Mouse (Mus musculus) embryonic facial prominence, embryonic 12.5 days (tissue): ENCODE measurements around the gene Lbh. TPM values are rescaled to one million over a fixed set of nuclear protein-coding genes. Genes with fewer than 3 reads are reported as not detected.

Source experiments
- ATAC-seq: fragments of 200-750 bp; cut with Nextera tagmentation; 2 replicates; pipeline ENCODE4 v1.8.0; 2017; ENCODE audit not compliant: insufficient number of reproducible peaks, insufficient read depth, low FRiP score, low TSS enrichment
- H3K27ac ChIP-seq: fragments of 300-500 bp; sonication (generic); 2 replicates; pipeline ENCODE4 v1.5.1; 2016; ENCODE audit warnings: mild to moderate bottlenecking
- H3K27me3 ChIP-seq: fragments of 300-500 bp; sonication (generic); 2 replicates; pipeline ENCODE4 v1.6.1; 2016; ENCODE audit warnings: mild to moderate bottlenecking, moderate library complexity
- H3K36me3 ChIP-seq: fragments of 300-500 bp; sonication (generic); 2 replicates; pipeline ENCODE4 v1.6.1; 2016; ENCODE audit warnings: mild to moderate bottlenecking
- H3K4me1 ChIP-seq: fragments of 300-500 bp; sonication (generic); 2 replicates; pipeline ENCODE4 v1.6.1; 2016
- H3K4me2 ChIP-seq: fragments of 300-500 bp; sonication (generic); replicated peaks from 2 replicates; pipeline ENCODE4 v1.6.1; 2016; ENCODE audit warnings: mild to moderate bottlenecking, moderate library complexity
- H3K4me3 ChIP-seq: fragments of 300-500 bp; sonication (generic); 2 replicates; pipeline ENCODE4 v1.5.1; 2016; ENCODE audit warnings: mild to moderate bottlenecking
- H3K9ac ChIP-seq: fragments of 300-500 bp; sonication (generic); 2 replicates; pipeline ENCODE4 v1.6.1; 2016; ENCODE audit warnings: mild to moderate bottlenecking, moderate library complexity
- H3K9me3 ChIP-seq: fragments of 300-500 bp; sonication (generic); 2 replicates; pipeline ENCODE4 v1.6.1; 2016; ENCODE audit warnings: mild to moderate bottlenecking, moderate library complexity
- WGBS: fragments of 180-500 bp; shearing (Covaris S2); methylation state at CpG from one replicate; pipeline ENCODE4 v1.1.7; 2016; 5-methylcytosine and 5-hydroxymethylcytosine counted together
- polyA plus RNA-seq: library from polyadenylated mRNA; unstranded; fragments of >200 nt; fragmentation: Nextera tagmentation; extraction: Ambion mirVana; gene quantifications from 2 replicates; pipeline ENCODE4 v1.2.1, GENCODE M21; 2016

The Lbh gene
- polyA plus RNA-seq, 1 experiment from 2014 or later = 2.1 TPM

DNA sequence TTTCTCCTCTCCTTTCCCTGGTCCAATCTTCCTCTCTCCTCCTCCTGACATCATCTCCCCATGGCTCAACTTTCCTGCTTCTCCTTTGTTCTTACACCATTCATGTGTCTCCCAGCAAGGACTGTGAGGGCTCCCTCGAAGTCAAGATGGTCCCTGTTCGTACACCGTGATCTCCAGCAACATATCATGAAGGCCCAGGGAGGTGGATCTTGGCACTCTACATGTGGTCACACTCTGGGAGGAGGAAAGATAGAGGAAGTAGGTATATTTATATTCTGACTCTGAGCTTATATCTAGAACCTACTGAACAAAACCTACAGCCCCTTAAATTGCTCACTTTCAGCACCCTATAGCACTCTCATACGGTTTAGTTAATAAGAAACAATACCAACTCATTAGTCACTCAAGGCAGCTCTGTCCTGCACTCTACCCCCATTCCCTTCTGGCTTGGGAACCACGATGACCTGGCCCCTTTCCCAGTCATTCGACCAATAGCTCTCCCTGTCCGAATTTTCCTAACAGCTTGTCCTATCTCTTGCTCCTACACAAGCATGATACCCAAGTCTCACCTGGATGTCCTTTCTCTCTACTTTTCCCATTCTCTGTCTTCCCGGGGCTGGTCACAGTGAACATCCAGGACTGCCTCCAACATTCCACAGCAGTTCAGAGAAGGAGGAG, 44.0 kb downstream of the Lbh start:
- no peak overlapping the region for H3K9ac ChIP-seq
- H3K4me2 ChIP-seq = no peak overlapping the region
- no peak overlapping the region for H3K27ac ChIP-seq
- ATAC-seq = no peak
- peaks cover 18% of the 10 kb centered on the region for H3K4me1 ChIP-seq
- H3K4me3 ChIP-seq = no peak overlapping the region
- WGBS = 89% methylated on average over 8 of the region's 8 CpGs
- no peaks in the 10 kb centered on the region for H3K27me3 ChIP-seq
- no peaks in the 10 kb centered on the region for H3K9me3 ChIP-seq
- no peaks in the 10 kb centered on the region for H3K36me3 ChIP-seq

DNA sequence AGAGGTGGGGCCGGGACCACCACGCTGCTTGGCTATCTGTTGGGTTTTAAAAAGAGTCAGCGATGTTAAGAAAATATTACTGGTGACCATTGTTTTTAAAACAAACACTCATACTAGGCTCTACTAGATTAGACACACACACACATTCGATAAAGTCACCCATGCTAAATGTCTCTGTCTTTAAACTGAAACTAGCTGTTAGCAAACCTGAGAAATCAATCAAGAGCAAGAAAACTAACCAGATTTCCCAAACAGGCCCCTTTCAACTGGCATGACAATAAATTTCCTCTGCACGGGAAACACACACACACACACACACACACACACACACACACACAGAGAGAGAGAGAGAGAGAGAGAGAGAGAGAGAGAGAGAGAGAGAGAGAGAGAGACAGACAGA, 47.6 kb downstream of the Lbh start:
- Histone ChIP-seq H3K27ac (0 out of 2 replicates have a peak overlapping the region, but pooled peaks have one; percentile 54), H3K9me3 (no peaks in the 10 kb centered on the region), H3K27me3 (no peaks in the 10 kb centered on the region), H3K4me2 (no peak overlapping the region), H3K4me3 (no peak overlapping the region), H3K9ac (no peak overlapping the region), H3K4me1 (peaks cover 21% of the 10 kb centered on the region), H3K36me3 (no peaks in the 10 kb centered on the region)
- 58% methylated on average over 5 of the region's 5 CpGs for WGBS
- ATAC-seq = no peak

GRCm38 (mm10) chr17:72966091-72966531, 48.0 kb downstream of the Lbh start:
- WGBS = 20% methylated on average over 5 of the region's 5 CpGs
- H3K9ac ChIP-seq = no peak overlapping the region

GRCm38 (mm10) chr17:72966878-72967277, 48.8 kb downstream of the Lbh start:
- Histone ChIP-seq H3K9ac (no peak overlapping the region), H3K4me3 (no peak overlapping the region), H3K4me2 (no peak overlapping the region), H3K27ac (0 out of 2 replicates have a peak overlapping the region, but pooled peaks have one; percentile 41), H3K4me1 (peaks cover 21% of the 10 kb centered on the region), H3K9me3 (no peaks in the 10 kb centered on the region), H3K27me3 (no peaks in the 10 kb centered on the region), H3K36me3 (no peaks in the 10 kb centered on the region)
- 36% methylated on average over 3 of the region's 3 CpGs for WGBS
- ATAC-seq = no peak

More at GRCm38 (mm10) chr17:72966091-72966531, 48.0 kb downstream of the Lbh start:
- no peaks in the 10 kb centered on the region for H3K9me3 ChIP-seq
- H3K27me3 ChIP-seq = no peaks in the 10 kb centered on the region
- peaks cover 21% of the 10 kb centered on the region for H3K4me1 ChIP-seq
- H3K27ac ChIP-seq = 0 out of 2 replicates have a peak overlapping the region, but pooled peaks have one; percentile 54
- no peak overlapping the region for H3K4me2 ChIP-seq
- H3K4me3 ChIP-seq = no peak overlapping the region
- H3K36me3 ChIP-seq = no peaks in the 10 kb centered on the region
- no peak for ATAC-seq

DNA sequence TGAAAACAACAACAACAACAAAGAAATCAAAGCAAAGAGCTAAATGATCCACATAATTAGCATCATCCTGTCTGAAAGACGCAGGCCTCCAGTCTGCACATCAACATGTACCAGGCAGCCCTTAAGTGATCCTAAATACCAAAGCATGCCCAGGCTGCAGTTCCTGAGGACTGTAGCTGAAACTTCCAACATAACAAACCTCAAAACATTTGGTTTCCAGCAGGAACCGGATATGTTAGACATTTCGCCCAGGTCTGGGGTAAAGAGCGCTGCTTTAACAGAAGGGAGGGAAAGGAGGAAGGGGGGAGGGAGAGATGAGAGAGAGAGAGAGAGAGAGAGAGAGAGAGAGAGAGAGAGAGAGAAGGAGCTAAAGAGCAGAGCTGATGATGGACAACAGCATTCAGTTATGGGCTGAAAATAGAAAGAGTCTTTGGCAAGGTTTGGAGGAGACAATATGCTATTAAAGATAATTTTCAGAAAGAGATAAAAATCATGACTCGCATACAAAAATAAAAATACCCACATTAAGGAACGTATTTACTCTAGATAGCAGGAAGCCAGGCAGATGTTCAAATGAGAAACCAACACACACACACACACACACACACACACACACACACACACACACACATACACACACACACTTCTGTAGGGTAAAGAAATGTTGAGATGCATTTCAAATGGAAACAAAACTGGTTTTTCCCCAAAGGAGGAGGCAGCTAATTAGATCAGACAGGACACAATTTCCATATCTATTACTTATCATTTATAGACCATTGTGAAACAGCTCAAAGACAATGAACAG, 49.5 kb downstream of the Lbh start:
- Histone ChIP-seq H3K9ac (no peak overlapping the region), H3K27ac (peak overlapping the region; percentile 32; the same call in 1 of the 2 replicates), H3K27me3 (no peaks in the 10 kb centered on the region), H3K9me3 (no peaks in the 10 kb centered on the region), H3K4me2 (no peak overlapping the region), H3K36me3 (no peaks in the 10 kb centered on the region), H3K4me1 (peaks cover 21% of the 10 kb centered on the region), H3K4me3 (no peak overlapping the region)
- ATAC-seq = no peak
- WGBS = 44% methylated on average over 6 of the region's 6 CpGs

GRCm38 (mm10) chr17:72968666-72969065, 50.6 kb downstream of the Lbh start:
- no peaks in the 10 kb centered on the region for H3K9me3 ChIP-seq
- no peak overlapping the region for H3K27ac ChIP-seq
- no peak for ATAC-seq
- no peak overlapping the region for H3K4me2 ChIP-seq
- H3K4me3 ChIP-seq = no peak overlapping the region
- no peaks in the 10 kb centered on the region for H3K27me3 ChIP-seq
- 76% methylated on average over 4 of the region's 4 CpGs for WGBS
- peaks cover 21% of the 10 kb centered on the region for H3K4me1 ChIP-seq
- H3K36me3 ChIP-seq = no peaks in the 10 kb centered on the region
- no peak overlapping the region for H3K9ac ChIP-seq

- H3K4me1 ChIP-seq = peaks cover 16% of the 10 kb centered on the region
- no peak overlapping the region for H3K4me2 ChIP-seq
- no peak overlapping the region for H3K9ac ChIP-seq
- no peaks in the 10 kb centered on the region for H3K27me3 ChIP-seq
- no peaks in the 10 kb centered on the region for H3K9me3 ChIP-seq
- H3K36me3 ChIP-seq = no peaks in the 10 kb centered on the region
- WGBS = 82% methylated on average over 7 of the region's 7 CpGs
- no peak for ATAC-seq
- no peak overlapping the region for H3K27ac ChIP-seq
- H3K4me3 ChIP-seq = no peak overlapping the region
These were observed 52.6 kb downstream of the Lbh start for GRCm38 (mm10) chr17:72970631-72971161.

DNA sequence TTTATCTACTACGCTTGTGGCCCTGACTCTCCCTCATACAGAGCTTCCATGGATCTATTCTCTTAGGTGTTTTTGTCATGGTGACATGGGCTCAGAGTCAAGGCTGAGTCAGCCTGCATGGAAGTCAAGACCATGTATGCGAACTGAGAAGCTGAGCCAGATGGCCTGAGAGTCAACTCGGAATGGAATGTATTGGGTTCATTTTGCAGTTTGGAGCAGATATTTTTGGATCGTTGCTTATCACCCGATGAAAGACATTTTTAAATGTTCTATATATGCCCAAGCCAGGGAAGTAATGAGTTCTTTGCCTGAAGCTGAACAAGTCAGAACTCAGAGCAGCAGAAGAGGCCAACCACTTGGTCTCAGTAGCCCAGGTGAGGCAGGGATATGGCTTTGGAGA, 54.9 kb downstream of the Lbh start:
- no peaks in the 10 kb centered on the region for H3K27me3 ChIP-seq
- WGBS = 91% methylated on average over 5 of the region's 5 CpGs
- no peak for ATAC-seq
- H3K9me3 ChIP-seq = no peaks in the 10 kb centered on the region
- no peaks in the 10 kb centered on the region for H3K36me3 ChIP-seq
- no peaks in the 10 kb centered on the region for H3K4me1 ChIP-seq
- H3K27ac ChIP-seq = no peak overlapping the region
- H3K4me3 ChIP-seq = no peak overlapping the region
- H3K4me2 ChIP-seq = no peak overlapping the region
- H3K9ac ChIP-seq = no peak overlapping the region

- Histone ChIP-seq H3K4me1 (no peaks in the 10 kb centered on the region), H3K9ac (no peak overlapping the region), H3K36me3 (no peaks in the 10 kb centered on the region), H3K4me2 (no peak overlapping the region), H3K9me3 (no peaks in the 10 kb centered on the region), H3K27ac (no peak overlapping the region), H3K4me3 (no peak overlapping the region), H3K27me3 (no peaks in the 10 kb centered on the region)
- WGBS = 81% methylated on average over 11 of the region's 11 CpGs
- no peak for ATAC-seq
These were observed 58.4 kb downstream of the Lbh start for GRCm38 (mm10) chr17:72976258-72977231.

GRCm38 (mm10) chr17:72977616-72978015, 59.5 kb downstream of the Lbh start:
- Histone ChIP-seq H3K4me3 (no peak overlapping the region), H3K9ac (no peak overlapping the region), H3K27me3 (no peaks in the 10 kb centered on the region), H3K9me3 (no peaks in the 10 kb centered on the region), H3K4me2 (no peak overlapping the region), H3K27ac (no peak overlapping the region), H3K4me1 (no peaks in the 10 kb centered on the region), H3K36me3 (no peaks in the 10 kb centered on the region)
- no peak for ATAC-seq
- WGBS = 71% methylated on average over 1 of the region's 1 CpGs

- H3K9me3 ChIP-seq = no peaks in the 10 kb centered on the region
- 92% methylated on average over 6 of the region's 6 CpGs for WGBS
- H3K4me3 ChIP-seq = no peak overlapping the region
- no peak overlapping the region for H3K4me2 ChIP-seq
- no peaks in the 10 kb centered on the region for H3K4me1 ChIP-seq
- no peaks in the 10 kb centered on the region for H3K36me3 ChIP-seq
- no peak for ATAC-seq
- no peak overlapping the region for H3K9ac ChIP-seq
- H3K27ac ChIP-seq = no peak overlapping the region
- H3K27me3 ChIP-seq = no peaks in the 10 kb centered on the region
These were observed 64.1 kb downstream of the Lbh start for GRCm38 (mm10) chr17:72982156-72982555.
